Mouse (Mus musculus): ENCODE data around the gene Smyd4. TPM values are rescaled to one million over a fixed set of nuclear protein-coding genes. Genes with fewer than 3 reads are reported as not detected.
"Not testable (repeated sequence)": the region's sequence is repeated elsewhere in the genome, so short reads cannot be mapped to it uniquely, and the experiment has no call there.

Gene Smyd4
- polyA plus RNA-seq, 1 experiment = 13.4 TPM

DNA sequence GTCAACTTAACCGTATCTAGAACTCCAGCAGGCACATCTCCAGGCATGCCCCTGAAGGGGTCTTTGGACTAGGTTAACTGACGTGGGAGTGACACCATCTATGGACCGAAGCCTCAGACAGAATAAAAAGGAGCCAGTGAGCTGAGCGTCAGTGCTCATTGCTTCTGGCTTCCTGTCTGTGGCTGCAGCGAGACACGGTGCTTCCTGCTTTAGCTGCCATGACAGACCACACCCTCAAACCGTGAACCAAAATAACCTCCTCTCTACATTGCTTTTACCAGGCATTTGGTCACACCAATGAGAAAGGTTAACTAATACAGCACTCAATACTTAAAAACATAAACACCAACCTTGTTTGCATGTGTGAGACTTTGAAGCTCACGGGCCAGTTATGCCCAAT lies 11.6 kb upstream of the Smyd4 start:
- Histone ChIP-seq H3K4me1 (ENCODE audit: control insufficient read depth, insufficient read depth, insufficient read length, low read length) (0 out of 2 replicates have a peak, but pooled peaks cover 3% of the 10 kb centered on the region), H3K4me3 (ENCODE audit: insufficient read depth, low read depth, low read length) (no peak overlapping the region), H3K27ac (replicated peaks; ENCODE audit: low read depth, low read length) (no peak overlapping the region)

DNA sequence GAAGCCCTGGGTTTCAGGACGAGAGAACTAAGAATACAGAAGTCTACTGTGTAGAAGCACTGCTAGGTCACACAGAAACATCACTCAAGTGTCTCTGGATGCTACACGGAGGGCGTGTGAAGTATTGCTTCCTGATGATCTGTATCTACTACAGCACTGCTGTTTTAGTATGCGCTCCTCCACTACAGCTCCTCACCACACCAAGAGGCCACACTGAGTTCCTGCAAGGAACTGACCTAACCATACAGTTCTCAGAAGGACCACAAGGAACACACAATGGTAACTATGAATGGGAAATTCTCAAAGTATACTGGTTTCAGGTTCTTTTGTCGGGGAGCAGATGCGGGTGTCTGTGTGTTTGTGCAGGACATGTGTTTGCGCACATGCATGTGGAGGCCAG lies 11.0 kb upstream of the Smyd4 start:
- H3K4me1 ChIP-seq (ENCODE audit: control insufficient read depth, insufficient read depth, insufficient read length, low read length) = 0 out of 2 replicates have a peak, but pooled peaks cover 3% of the 10 kb centered on the region
- H3K4me3 ChIP-seq (ENCODE audit: insufficient read depth, low read depth, low read length) = no peak overlapping the region
- H3K27ac ChIP-seq (replicated peaks; ENCODE audit: low read depth, low read length) = no peak overlapping the region

DNA sequence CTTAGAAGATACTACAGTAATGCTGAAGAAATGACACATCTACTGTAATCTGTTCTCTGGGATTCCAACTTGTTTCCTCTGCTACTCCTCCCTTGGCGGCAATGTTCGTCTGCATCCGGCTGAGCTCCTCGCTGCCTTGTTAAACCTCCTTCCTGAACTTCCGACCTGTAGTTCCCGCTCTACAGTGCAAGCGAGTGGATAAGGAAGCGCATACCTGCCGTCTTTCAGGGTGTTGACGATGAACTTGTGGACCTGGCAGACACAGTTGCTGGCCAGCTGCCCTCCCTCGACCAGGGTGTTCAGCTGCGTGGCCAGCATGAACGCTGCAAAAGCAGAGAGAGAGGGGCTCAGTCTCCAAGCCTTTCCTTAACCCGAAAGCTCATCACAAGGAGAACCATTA lies 8.2 kb upstream of the Smyd4 start:
- Histone ChIP-seq H3K4me3 (ENCODE audit: insufficient read depth, low read depth, low read length) (no peak overlapping the region), H3K27ac (replicated peaks; ENCODE audit: low read depth, low read length) (no peak overlapping the region), H3K4me1 (ENCODE audit: control insufficient read depth, insufficient read depth, insufficient read length, low read length) (0 out of 2 replicates have a peak, but pooled peaks cover 3% of the 10 kb centered on the region)

DNA sequence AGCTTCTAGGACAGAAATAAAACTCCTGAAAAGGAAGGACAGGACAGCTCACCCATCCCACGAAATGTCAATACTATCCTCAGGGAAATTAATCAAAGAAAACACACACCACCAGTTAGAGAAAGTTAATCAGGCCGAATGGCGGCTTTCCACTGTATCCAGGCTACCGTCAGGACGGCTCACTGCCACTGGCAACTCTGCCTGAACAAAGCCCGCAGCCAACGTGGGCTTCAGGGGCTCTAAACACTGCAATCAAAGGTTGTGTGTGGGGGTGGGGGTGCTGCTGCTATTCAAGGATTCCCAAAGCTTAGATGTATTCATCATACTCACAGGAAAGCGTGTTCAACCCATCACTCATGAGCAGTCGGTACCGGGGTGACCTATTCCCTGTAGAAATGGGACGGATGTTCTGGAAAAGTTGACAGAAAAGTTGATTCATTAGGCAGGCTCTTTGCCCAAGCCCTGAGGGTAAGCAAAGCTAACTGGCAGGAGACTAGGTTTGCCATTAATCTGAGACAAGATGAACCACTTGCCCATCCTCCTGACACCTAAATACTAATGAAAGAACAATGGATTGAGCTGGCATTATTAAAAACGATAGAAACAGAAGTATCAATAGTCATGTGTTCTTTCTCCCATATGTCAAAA lies 7.4 kb upstream of the Smyd4 start:
- Histone ChIP-seq H3K4me3 (ENCODE audit: insufficient read depth, low read depth, low read length) (no peak overlapping the region), H3K4me1 (ENCODE audit: control insufficient read depth, insufficient read depth, insufficient read length, low read length) (0 out of 2 replicates have a peak, but pooled peaks cover 3% of the 10 kb centered on the region), H3K27ac (replicated peaks; ENCODE audit: low read depth, low read length) (no peak overlapping the region)

DNA sequence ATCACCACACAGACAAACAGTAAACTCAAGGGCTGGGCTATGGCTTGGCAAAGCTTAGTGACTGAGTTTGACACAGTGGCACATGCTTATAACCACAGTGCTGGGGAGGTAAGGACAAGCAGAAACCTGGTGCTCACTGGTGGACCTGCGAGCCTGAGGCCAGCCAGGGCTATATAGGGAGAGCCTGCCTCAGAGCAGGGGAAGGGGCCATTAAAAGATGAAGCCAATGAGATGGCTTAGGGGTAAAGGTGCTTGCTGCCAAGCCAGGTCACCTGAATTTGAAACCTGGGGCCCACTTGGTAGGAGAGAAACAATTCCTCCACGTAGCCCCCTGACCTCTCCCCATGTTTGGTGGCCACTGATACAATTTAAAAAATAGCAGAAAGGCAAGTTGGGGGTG lies 5.1 kb upstream of the Smyd4 start:
- Histone ChIP-seq H3K4me1 (ENCODE audit: control insufficient read depth, insufficient read depth, insufficient read length, low read length) (no peaks in the 10 kb centered on the region), H3K4me3 (ENCODE audit: insufficient read depth, low read depth, low read length) (no peak overlapping the region)

DNA sequence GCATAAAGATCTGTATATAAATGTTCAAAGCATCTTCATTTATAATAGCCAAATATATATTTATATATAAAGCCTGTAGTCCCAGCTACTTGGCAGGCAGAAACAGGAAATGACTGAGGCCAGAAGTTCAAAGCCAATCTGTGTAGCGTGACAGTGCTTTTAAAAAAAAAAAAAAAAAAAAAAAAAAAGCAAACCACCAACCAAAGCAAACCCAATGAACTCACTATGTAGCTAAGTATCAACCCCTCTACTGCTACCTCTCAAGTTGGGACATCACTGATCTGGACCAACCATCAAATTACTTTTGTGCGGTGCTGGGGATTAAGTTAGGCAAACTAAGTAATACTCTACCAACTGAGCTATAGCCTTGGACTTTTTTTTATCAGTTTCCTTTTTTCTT lies 4.1 kb upstream of the Smyd4 start:
- no peak overlapping the region for H3K27ac ChIP-seq (replicated peaks; ENCODE audit: low read depth, low read length)
- H3K4me1 ChIP-seq (ENCODE audit: control insufficient read depth, insufficient read depth, insufficient read length, low read length) = no peaks in the 10 kb centered on the region
- no peak overlapping the region for H3K4me3 ChIP-seq (ENCODE audit: insufficient read depth, low read depth, low read length)

More for the DNA sequence above, 5.1 kb upstream of the Smyd4 start:
- no peak overlapping the region for H3K27ac ChIP-seq (replicated peaks; ENCODE audit: low read depth, low read length)

DNA sequence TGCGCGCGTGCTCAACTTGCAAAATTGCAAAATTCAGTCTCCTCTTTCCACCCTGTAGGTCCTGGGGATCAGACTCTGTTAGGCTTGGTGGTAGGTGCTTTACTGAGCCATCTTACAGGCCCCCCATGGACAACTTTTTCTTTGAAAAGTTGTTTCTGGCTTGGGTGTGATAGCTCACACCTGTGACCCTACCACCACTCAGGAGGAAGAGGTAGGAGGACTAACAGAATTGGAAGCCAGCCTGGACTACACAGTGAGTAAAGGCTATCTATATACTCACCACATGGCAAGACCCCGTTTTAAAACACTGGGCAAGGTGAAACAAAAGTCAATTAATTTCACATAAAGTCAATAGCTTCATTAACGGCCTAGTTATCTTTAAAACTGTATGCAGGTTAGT lies 3.5 kb upstream of the Smyd4 start:
- Histone ChIP-seq H3K27ac (replicated peaks; ENCODE audit: low read depth, low read length) (no peak overlapping the region), H3K4me3 (ENCODE audit: insufficient read depth, low read depth, low read length) (no peak overlapping the region), H3K4me1 (ENCODE audit: control insufficient read depth, insufficient read depth, insufficient read length, low read length) (no peaks in the 10 kb centered on the region)

DNA sequence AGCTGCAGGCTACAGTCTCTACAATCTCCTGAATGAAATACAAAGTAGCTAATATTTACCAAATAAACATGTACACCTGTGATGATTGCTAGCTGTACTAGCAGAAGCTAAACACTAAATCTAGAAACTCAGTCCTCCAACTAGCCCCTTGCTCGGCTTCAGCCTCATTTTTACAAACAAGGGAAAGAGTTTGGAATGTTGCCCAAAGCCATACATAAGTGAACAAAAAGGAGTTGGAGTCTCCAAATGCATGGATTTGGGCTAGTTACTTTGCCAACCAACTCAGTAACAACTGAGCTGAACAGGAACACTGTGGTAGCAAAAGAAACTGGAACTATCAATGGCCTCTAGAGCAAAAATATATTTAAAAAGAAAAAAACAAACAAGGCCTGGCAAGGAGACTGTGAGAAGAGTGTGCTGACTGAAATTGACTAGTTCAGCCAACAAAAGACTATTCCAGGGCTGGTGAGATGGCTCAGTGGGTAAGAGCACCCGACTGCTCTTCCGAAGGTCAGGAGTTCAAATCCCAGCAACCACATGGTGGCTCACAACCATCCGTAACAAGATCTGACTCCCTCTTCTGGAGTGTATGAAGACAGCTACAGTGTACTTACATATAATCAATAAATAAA lies 1.6 kb upstream of the Smyd4 start:
- H3K27ac ChIP-seq (replicated peaks; ENCODE audit: low read depth, low read length) = no peak overlapping the region
- H3K4me1 ChIP-seq (ENCODE audit: control insufficient read depth, insufficient read depth, insufficient read length, low read length) = no peaks in the 10 kb centered on the region
- H3K4me3 ChIP-seq (ENCODE audit: insufficient read depth, low read depth, low read length) = no peak overlapping the region

DNA sequence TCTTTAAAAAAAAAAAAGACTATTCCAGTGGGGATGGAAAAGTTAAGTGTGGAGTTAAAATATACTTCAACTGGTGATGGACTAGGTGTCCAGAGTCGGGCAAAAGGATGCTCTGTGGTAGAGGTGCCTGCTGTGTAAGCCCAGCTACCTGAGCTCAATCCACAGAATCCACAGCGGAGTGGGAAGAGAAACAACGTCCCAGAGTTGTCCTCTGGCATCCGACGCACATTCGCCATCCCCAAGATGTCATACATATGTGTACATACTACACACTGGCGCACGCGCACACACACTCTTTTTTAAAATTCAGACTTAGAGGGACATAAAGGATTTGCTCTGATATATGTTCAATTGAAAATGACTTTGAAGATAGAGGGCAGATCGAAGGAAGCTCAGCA lies 1.0 kb upstream of the Smyd4 start:
- Histone ChIP-seq H3K27ac (replicated peaks; ENCODE audit: low read depth, low read length) (no peak overlapping the region), H3K4me1 (ENCODE audit: control insufficient read depth, insufficient read depth, insufficient read length, low read length) (no peaks in the 10 kb centered on the region), H3K4me3 (ENCODE audit: insufficient read depth, low read depth, low read length) (peak overlapping the region; percentile 78)

DNA sequence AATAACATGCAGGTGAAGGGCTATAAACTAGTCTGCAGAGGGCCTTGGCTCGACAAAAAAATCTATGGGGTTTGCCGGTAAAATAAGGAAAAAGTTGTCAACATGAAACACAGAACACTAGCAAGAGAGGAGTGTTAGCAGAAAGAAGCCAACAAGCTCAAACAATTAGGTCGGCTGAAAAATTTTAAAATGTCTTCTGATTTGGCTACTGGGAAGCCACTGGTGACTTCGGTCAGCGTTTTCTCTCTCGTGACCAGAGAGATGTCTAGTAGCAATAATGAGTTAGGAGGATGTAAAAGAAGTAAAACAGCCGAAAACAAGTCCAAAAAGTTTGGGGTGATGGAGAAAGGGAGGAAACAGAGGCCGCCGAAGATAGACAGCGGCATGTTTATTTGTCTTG lies 637 bp upstream of the Smyd4 start:
- H3K4me3 ChIP-seq (ENCODE audit: insufficient read depth, low read depth, low read length) = peak overlapping the region; percentile 78
- H3K27ac ChIP-seq (replicated peaks; ENCODE audit: low read depth, low read length) = no peak overlapping the region
- no peaks in the 10 kb centered on the region for H3K4me1 ChIP-seq (ENCODE audit: control insufficient read depth, insufficient read depth, insufficient read length, low read length)

DNA sequence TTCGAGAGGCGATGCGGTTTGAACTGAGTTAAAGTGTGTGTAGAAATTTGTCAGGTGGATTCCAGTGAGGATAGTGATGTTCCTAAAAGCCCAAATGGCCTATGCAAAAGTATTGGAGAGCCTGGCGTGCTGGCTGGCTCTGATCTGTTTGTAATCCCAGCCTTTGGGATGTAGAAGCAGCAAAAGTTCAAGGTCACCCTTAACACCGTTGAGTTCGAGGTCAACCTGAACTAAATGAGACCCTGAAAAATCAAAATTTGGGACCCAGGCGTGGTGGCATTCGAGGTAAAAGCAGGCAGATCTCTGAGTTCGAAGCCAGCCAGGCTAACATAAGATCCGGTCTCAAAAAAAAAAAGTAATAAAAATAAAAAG lies 643 bp downstream of the Smyd4 start:
- Histone ChIP-seq H3K27ac (replicated peaks; ENCODE audit: low read depth, low read length) (peak overlapping the region; percentile 62), H3K4me3 (ENCODE audit: insufficient read depth, low read depth, low read length) (peak overlapping the region; percentile 78), H3K4me1 (ENCODE audit: control insufficient read depth, insufficient read depth, insufficient read length, low read length) (no peaks in the 10 kb centered on the region)

DNA sequence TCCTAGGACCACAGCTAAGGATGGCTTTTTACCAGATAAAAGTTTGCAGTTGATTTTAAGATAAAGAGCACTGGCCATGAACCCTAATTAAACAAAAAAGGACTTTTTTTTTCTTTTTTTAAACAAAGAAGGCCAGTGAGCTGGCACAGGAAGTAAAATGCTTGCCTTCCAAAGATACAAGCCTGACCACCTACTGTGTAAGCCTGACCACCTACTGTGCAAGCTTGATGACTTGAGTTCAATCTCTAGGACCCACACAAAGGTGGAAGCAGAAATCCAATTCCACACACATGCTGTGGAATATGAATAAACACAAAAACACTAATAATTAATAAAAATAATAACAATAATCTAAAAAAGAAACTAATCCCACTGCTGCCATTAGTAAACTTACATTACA lies 3.0 kb downstream of the Smyd4 start:
- H3K4me3 ChIP-seq (ENCODE audit: insufficient read depth, low read depth, low read length) = no peak overlapping the region
- H3K4me1 ChIP-seq (ENCODE audit: control insufficient read depth, insufficient read depth, insufficient read length, low read length) = no peaks in the 10 kb centered on the region
- H3K27ac ChIP-seq (replicated peaks; ENCODE audit: low read depth, low read length) = no peak overlapping the region

DNA sequence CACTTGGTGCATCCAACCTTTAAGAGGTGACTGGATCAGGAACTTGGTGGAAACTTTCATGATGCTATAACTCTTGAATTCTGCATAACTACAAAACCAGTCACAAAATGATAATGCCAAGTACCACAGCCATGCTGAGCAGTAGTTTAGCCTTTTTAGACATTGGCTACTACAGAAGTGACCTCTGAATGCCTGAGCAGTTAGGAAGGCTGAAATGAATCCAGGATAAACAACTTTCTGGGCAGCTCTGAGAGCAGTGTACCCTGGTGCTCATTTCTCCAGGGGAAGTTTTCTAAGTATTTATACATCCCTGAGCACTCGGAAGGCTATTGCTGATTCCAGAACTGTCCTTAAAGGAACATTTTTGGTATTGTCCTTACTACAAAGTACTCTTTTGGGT lies 7.2 kb downstream of the Smyd4 start:
- H3K27ac ChIP-seq (replicated peaks; ENCODE audit: low read depth, low read length) = no peak overlapping the region
- H3K4me3 ChIP-seq (ENCODE audit: insufficient read depth, low read depth, low read length) = no peak overlapping the region
- no peaks in the 10 kb centered on the region for H3K4me1 ChIP-seq (ENCODE audit: control insufficient read depth, insufficient read depth, insufficient read length, low read length)

DNA sequence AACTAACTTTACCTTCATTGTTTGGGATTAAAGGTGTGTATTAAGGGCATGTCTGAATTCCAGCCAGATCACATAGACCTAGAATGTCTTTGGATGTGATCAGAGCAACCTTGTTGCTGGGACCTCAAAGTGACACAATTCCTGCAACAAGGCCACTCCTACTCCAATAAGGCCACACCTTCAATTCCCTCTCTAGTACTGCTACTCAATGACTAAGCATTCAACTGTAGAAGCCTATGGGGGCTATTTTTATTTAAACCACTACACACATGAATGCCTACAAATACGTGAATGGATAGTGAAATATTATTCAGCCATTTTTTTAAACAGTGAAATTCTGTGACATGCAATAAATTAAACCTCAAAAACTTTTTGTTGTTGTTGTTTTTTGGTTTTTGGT lies 28.9 kb downstream of the Smyd4 start:
- no peak overlapping the region for H3K27ac ChIP-seq (replicated peaks; ENCODE audit: low read depth, low read length)
- H3K4me1 ChIP-seq (ENCODE audit: control insufficient read depth, insufficient read depth, insufficient read length, low read length) = no peaks in the 10 kb centered on the region
- no peak overlapping the region for H3K4me3 ChIP-seq (ENCODE audit: insufficient read depth, low read depth, low read length)

DNA sequence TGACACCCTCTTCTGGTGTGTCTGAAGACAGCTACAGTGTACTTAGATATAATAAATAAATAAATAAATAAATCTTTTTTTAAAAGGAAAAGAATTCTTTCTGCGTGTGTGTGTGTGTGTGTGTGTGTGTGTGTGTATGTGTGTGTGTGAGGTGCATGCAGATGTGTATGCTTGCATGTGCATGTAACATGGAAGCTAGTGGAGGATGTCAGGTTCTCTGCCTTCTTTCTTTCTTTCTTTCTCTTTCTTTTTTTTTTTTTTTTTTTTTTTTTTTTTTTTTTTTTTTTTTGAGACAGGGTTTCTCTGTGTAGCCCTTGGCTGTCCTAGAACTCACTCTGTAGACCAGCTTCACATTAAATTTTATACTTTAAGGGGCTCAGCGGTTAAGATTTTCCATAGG lies 30.6 kb downstream of the Smyd4 start:
- not testable (repeated sequence) for H3K27ac ChIP-seq (replicated peaks; ENCODE audit: low read depth, low read length); H3K4me1 ChIP-seq (ENCODE audit: control insufficient read depth, insufficient read depth, insufficient read length, low read length); H3K4me3 ChIP-seq (ENCODE audit: insufficient read depth, low read depth, low read length)

DNA sequence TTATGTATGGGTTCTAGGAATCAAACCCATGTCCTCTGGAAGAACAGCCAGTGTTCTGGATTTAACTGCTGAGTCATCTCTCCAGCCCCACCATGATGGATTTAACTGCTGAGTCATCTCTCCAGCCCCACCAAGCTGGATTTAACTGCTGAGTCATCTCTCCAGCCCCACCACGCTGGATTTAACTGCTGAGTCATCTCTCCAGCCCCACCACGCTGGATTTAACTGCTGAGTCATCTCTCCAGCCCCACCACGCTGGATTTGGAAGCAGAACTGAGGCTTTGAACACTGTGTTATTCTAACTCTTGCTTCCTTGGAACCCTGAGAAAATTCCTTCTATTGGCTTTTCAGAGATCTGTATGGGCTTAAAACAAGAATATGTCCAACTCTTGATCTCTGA lies 35.3 kb downstream of the Smyd4 start:
- not testable (repeated sequence) for H3K27ac ChIP-seq (replicated peaks; ENCODE audit: low read depth, low read length); H3K4me1 ChIP-seq (ENCODE audit: control insufficient read depth, insufficient read depth, insufficient read length, low read length); H3K4me3 ChIP-seq (ENCODE audit: insufficient read depth, low read depth, low read length)

All from brown adipose tissue, adult 24 weeks (tissue).